Mouse (Mus musculus): Measurements from ENCODE around the gene Spata1. TPM values are rescaled to one million over a fixed set of nuclear protein-coding genes. Genes with fewer than 3 reads are reported as not detected.

The Spata1 gene
- polyA plus RNA-seq (2012; ENCODE audit: low replicate concordance) = 0.90 and 1.7 TPM in 2 replicates

GRCm38 (mm10) chr3:146499431-146500002 is at the start of gene Spata1, which contains the start of gene Gng5:
TSS of gene Spata1 (minus strand) at chr3:146499753.
TSS of gene Gng5 (plus strand) at chr3:146499807.

GRCm38 (mm10) chr3:146520798-146521651 is 21.5 kb upstream of the Spata1 start, which contains the start of gene Rpf1:
TSS of gene Rpf1 (minus strand) at chr3:146521429.

GRCm38 (mm10) chr3:146449745-146450250 is 49.8 kb downstream of the Spata1 start, which contains the start of gene Ctbs:
TSS of gene Ctbs (plus strand) at chr3:146449795.

Other genes with a start within 250 kb of the Spata1 start
- gene Ssx2ip, start 95.1 kb downstream of the Spata1 start, polyA plus RNA-seq (2012; ENCODE audit: low replicate concordance) = 1.1 and 1.5 TPM in 2 replicates
- 19.8 and 25.4 TPM in 2 replicates for gene Ctbs, start 50.0 kb downstream of the Spata1 start, polyA plus RNA-seq (2012; ENCODE audit: low replicate concordance)
- gene Gng5, start 54 bp upstream of the Spata1 start, polyA plus RNA-seq (2012; ENCODE audit: low replicate concordance) = 145 and 189 TPM in 2 replicates
- 18.0 and 18.3 TPM in 2 replicates for gene Rpf1, start 21.7 kb upstream of the Spata1 start, polyA plus RNA-seq (2012; ENCODE audit: low replicate concordance)
- not detected in 2 replicates for gene Uox, start 70.7 kb upstream of the Spata1 start, polyA plus RNA-seq (2012; ENCODE audit: low replicate concordance)
- gene Dnase2b, start 115.8 kb upstream of the Spata1 start, polyA plus RNA-seq (2012; ENCODE audit: low replicate concordance) = not detected in 2 replicates
- 0.11 TPM in 1 of 2 replicates, not detected in the other for gene 4930503B20Rik, start 151.6 kb upstream of the Spata1 start, polyA plus RNA-seq (2012; ENCODE audit: low replicate concordance)
- 0.26 and 0.31 TPM in 2 replicates for gene Samd13, start 185.8 kb upstream of the Spata1 start, polyA plus RNA-seq (2012; ENCODE audit: low replicate concordance)

Data from hematopoietic multipotent progenitor cell, adult 10-12 weeks (in vitro differentiated cells).